Mouse (Mus musculus): ENCODE data around the gene Sctr. TPM values are rescaled to one million over a fixed set of nuclear protein-coding genes. Genes with fewer than 3 reads are reported as not detected.

Gene Sctr
- polyA plus RNA-seq, 1 experiment from 2014 or later, result 0.75 TPM

GRCm38 (mm10) chr1:120034793-120035192 lies 28.1 kb downstream of the Sctr start:
- no peaks in the 10 kb centered on the region for H3K36me3 ChIP-seq (replicated peaks)
- no peak overlapping the region for H3K9ac ChIP-seq
- no peaks in the 10 kb centered on the region for H3K9me3 ChIP-seq
- WGBS, result 58% methylated on average over 1 of the region's 1 CpGs
- H3K4me1 ChIP-seq, result no peaks in the 10 kb centered on the region
- H3K4me3 ChIP-seq, result no peak overlapping the region
- no peak overlapping the region for H3K4me2 ChIP-seq
- no peaks in the 10 kb centered on the region for H3K27me3 ChIP-seq (replicated peaks)
- ATAC-seq (replicated peaks), result no peak
- no peak overlapping the region for H3K27ac ChIP-seq

DNA sequence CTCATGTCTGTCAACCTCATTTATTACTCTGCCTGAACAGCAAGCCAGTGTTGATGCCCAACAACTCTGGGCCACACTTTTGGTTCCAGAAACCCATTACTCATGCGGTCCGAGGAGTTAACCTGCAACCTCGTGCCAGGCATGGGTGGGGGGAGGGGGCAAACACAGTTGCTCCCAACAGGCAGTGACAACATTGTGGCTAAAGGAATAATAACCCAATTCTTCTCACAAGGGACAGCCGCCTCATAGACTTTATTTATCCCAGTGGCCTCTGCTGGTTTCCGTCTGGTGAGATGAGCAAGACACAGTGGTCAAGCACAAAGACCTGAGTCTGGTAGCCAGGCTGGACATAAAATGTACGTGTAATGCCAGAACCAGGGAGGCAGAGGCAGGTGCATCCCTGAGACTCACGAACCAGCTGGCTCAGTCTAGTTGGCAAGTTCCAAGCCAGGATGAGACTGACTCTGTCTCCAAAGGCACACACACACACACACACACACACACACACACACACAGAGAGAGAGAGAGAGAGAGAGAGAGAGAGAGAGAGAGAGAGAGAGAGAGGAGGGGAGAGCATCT lies 28.9 kb downstream of the Sctr start:
- Histone ChIP-seq H3K4me3 (no peak overlapping the region), H3K4me2 (no peak overlapping the region), H3K9me3 (no peaks in the 10 kb centered on the region), H3K27me3 (replicated peaks) (no peaks in the 10 kb centered on the region), H3K4me1 (no peaks in the 10 kb centered on the region), H3K36me3 (replicated peaks) (no peaks in the 10 kb centered on the region), H3K9ac (no peak overlapping the region), H3K27ac (no peak overlapping the region)
- WGBS, result 80% methylated on average over 7 of the region's 7 CpGs
- ATAC-seq (replicated peaks), result no peak

DNA sequence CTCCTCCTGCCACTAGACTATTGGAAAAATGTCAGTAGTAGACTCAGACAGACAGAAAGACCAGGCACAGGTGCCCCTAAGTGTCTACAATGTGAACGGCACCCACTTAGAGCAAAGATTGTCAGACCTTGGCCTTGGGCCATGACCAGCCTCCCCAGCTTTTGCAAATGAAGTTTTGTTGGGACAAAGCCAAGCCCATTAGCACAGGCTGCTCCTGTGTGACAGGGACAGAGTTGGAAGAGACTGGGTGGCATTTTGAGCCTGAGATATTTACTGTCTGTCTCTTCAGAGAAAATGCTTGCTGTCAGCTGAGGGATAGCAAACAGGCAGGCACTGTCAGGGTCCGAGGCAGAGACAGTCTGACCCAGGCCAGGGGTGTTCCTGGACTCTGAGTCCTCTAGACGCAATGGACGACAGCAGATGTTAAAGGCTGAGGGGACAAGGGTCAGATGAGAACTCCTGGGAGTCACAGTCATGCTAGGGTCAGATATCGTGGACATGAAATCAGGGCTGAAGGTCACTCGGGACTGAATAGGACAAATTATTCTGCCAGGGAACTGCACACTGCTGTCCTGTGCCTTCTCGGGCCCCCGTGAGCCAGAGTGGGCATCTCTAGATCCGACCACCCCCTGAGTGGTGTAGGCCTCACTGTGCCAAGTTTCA lies 30.5 kb downstream of the Sctr start:
- no peak overlapping the region for H3K4me2 ChIP-seq
- no peaks in the 10 kb centered on the region for H3K27me3 ChIP-seq (replicated peaks)
- H3K9ac ChIP-seq, result no peak overlapping the region
- WGBS, result 78% methylated on average over 9 of the region's 9 CpGs
- no peaks in the 10 kb centered on the region for H3K4me1 ChIP-seq
- no peak for ATAC-seq (replicated peaks)
- no peak overlapping the region for H3K4me3 ChIP-seq
- H3K27ac ChIP-seq, result no peak overlapping the region
- H3K36me3 ChIP-seq (replicated peaks), result no peaks in the 10 kb centered on the region
- no peaks in the 10 kb centered on the region for H3K9me3 ChIP-seq

GRCm38 (mm10) chr1:120038594-120038993 lies 31.9 kb downstream of the Sctr start:
- no peak overlapping the region for H3K9ac ChIP-seq
- H3K9me3 ChIP-seq, result no peaks in the 10 kb centered on the region
- H3K4me2 ChIP-seq, result no peak overlapping the region
- H3K36me3 ChIP-seq (replicated peaks), result no peaks in the 10 kb centered on the region
- no peak overlapping the region for H3K4me3 ChIP-seq
- WGBS, result 82% methylated on average over 9 of the region's 9 CpGs
- no peak overlapping the region for H3K27ac ChIP-seq
- ATAC-seq (replicated peaks), result no peak
- H3K4me1 ChIP-seq, result no peaks in the 10 kb centered on the region
- H3K27me3 ChIP-seq (replicated peaks), result no peaks in the 10 kb centered on the region

DNA sequence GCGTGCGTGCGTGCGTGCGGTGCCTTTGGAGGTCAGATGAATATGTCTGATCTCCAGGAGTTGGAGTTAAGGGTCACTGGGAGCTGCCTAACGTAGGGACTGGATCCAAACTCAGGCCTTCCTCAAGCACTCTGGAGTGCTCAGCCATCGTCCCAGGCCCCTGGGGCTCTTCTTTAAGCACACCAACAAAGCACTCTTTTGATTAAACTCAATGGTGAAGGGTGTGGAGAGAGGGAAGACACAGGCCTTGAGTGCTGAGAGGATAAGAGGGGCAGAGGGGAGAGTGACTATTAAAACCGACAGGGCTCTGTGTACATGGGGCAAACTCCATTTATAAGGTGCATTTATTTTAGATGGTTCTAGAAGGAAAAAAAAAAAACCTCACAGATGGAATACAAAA lies 35.7 kb downstream of the Sctr start:
- no peak for ATAC-seq (replicated peaks)

DNA sequence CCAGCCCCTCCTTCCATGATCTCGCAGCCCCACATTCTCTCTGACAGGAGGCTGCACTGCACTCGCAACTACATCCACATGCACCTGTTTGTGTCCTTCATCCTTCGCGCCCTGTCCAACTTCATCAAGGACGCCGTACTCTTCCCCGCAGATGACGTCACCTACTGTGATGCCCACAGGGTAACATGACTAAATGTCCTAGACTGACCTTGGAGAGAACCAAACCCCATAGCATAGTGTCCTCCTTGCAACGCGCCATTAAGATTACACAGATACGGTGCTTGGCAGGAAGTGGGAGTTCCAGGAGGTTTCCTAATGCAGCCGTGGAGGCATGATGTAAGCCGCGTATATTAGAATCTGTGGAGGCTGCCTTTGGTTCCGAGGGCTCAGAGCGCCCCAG lies 37.9 kb downstream of the Sctr start:
- H3K4me1 ChIP-seq, result no peaks in the 10 kb centered on the region
- no peaks in the 10 kb centered on the region for H3K27me3 ChIP-seq (replicated peaks)
- H3K4me2 ChIP-seq, result no peak overlapping the region
- WGBS, result 93% methylated on average over 16 of the region's 16 CpGs
- no peak overlapping the region for H3K4me3 ChIP-seq
- H3K9ac ChIP-seq, result no peak overlapping the region
- no peaks in the 10 kb centered on the region for H3K36me3 ChIP-seq (replicated peaks)
- H3K9me3 ChIP-seq, result no peaks in the 10 kb centered on the region
- no peak overlapping the region for H3K27ac ChIP-seq
- ATAC-seq (replicated peaks), result no peak

More for the DNA sequence above, 35.7 kb downstream of the Sctr start:
- Histone ChIP-seq H3K9me3 (no peaks in the 10 kb centered on the region), H3K4me3 (no peak overlapping the region), H3K27ac (no peak overlapping the region), H3K27me3 (replicated peaks) (no peaks in the 10 kb centered on the region), H3K4me1 (no peaks in the 10 kb centered on the region), H3K4me2 (no peak overlapping the region), H3K9ac (no peak overlapping the region), H3K36me3 (replicated peaks) (no peaks in the 10 kb centered on the region)
- 69% methylated on average over 8 of the region's 8 CpGs for WGBS

GRCm38 (mm10) chr1:120047325-120047724 lies 40.6 kb downstream of the Sctr start:
- Histone ChIP-seq H3K4me2 (no peak overlapping the region), H3K9me3 (no peaks in the 10 kb centered on the region), H3K4me3 (no peak overlapping the region), H3K27ac (no peak overlapping the region), H3K36me3 (replicated peaks) (no peaks in the 10 kb centered on the region), H3K27me3 (replicated peaks) (0 out of 2 replicates have a peak, but pooled peaks cover 2% of the 10 kb centered on the region), H3K9ac (no peak overlapping the region), H3K4me1 (no peaks in the 10 kb centered on the region)
- ATAC-seq (replicated peaks), result no peak

DNA sequence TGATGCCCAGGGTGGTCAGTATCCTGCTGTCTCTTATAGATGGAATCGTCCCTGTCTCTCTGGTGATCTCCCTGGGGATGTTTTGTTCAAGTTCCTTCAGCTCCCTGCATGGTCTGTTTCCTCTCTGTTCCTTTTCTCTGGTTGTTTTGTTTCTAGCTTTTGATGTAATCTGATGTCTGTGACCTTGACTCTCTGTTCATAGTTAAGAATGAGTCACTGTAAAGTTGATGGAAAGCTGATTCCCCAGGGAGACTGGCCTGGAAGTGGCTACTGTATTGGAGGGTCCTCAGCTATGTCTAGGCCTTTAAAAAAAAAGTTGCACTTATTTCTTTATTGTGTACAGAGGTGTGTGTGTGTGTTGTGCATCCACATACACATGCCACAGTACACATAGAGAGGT lies 44.4 kb downstream of the Sctr start:
- no peak for ATAC-seq (replicated peaks)
- Histone ChIP-seq H3K9ac (no peak overlapping the region), H3K4me2 (no peak overlapping the region), H3K36me3 (replicated peaks) (no peaks in the 10 kb centered on the region), H3K9me3 (no peaks in the 10 kb centered on the region), H3K4me3 (no peak overlapping the region), H3K27ac (no peak overlapping the region), H3K4me1 (no peaks in the 10 kb centered on the region), H3K27me3 (replicated peaks) (0 out of 2 replicates have a peak, but pooled peaks cover 3% of the 10 kb centered on the region)
- WGBS, result 19% methylated on average over 1 of the region's 1 CpGs

GRCm38 (mm10) chr1:120054997-120055396 lies 48.3 kb downstream of the Sctr start:
- H3K4me2 ChIP-seq, result no peak overlapping the region
- no peak overlapping the region for H3K9ac ChIP-seq
- ATAC-seq (replicated peaks), result no peak
- no peak overlapping the region for H3K27ac ChIP-seq
- no peak overlapping the region for H3K4me3 ChIP-seq
- H3K9me3 ChIP-seq, result no peaks in the 10 kb centered on the region
- H3K4me1 ChIP-seq, result no peaks in the 10 kb centered on the region
- H3K36me3 ChIP-seq (replicated peaks), result no peaks in the 10 kb centered on the region
- 0 out of 2 replicates have a peak, but pooled peaks cover 3% of the 10 kb centered on the region for H3K27me3 ChIP-seq (replicated peaks)
- WGBS, result 91% methylated on average over 6 of the region's 6 CpGs

- H3K4me1 ChIP-seq, result no peaks in the 10 kb centered on the region
- H3K9me3 ChIP-seq, result no peaks in the 10 kb centered on the region
- 0 out of 2 replicates have a peak, but pooled peaks cover 3% of the 10 kb centered on the region for H3K27me3 ChIP-seq (replicated peaks)
- H3K36me3 ChIP-seq (replicated peaks), result no peaks in the 10 kb centered on the region
- no peak for ATAC-seq (replicated peaks)
- no peak overlapping the region for H3K4me2 ChIP-seq
- H3K4me3 ChIP-seq, result no peak overlapping the region
- H3K27ac ChIP-seq, result no peak overlapping the region
- H3K9ac ChIP-seq, result no peak overlapping the region
- WGBS, result 84% methylated on average over 6 of the region's 6 CpGs
Measured at GRCm38 (mm10) chr1:120055475-120055874, 48.8 kb downstream of the Sctr start.

GRCm38 (mm10) chr1:120056236-120056635 lies 49.5 kb downstream of the Sctr start:
- H3K36me3 ChIP-seq (replicated peaks), result no peaks in the 10 kb centered on the region
- WGBS, result 60% methylated on average over 7 of the region's 7 CpGs
- H3K9me3 ChIP-seq, result no peaks in the 10 kb centered on the region
- H3K27me3 ChIP-seq (replicated peaks), result 0 out of 2 replicates have a peak, but pooled peaks cover 3% of the 10 kb centered on the region
- no peak overlapping the region for H3K27ac ChIP-seq
- H3K4me3 ChIP-seq, result no peak overlapping the region
- no peak for ATAC-seq (replicated peaks)
- H3K9ac ChIP-seq, result no peak overlapping the region
- H3K4me1 ChIP-seq, result no peaks in the 10 kb centered on the region
- H3K4me2 ChIP-seq, result no peak overlapping the region

DNA sequence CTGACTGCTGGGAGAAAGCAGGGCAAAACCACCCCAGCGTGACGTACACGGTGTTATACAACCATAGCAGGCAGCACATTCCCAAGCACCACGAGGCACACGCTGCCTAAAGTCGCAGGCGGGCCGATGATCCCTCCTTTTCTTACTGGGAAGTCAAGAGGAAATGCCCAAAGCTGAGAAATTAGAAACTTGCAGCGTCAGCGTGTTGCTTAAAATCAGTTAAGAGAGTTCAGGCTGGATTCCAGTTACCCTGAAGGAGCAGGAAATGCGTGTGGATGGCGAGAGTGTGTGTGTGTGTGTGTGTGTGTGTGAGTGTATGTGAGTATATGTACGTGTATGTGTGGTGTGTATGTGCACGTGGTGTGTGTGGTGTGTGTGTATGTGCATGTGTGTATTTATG lies 50.4 kb downstream of the Sctr start:
- Histone ChIP-seq H3K9me3 (no peaks in the 10 kb centered on the region), H3K27me3 (replicated peaks) (0 out of 2 replicates have a peak, but pooled peaks cover 3% of the 10 kb centered on the region), H3K4me1 (no peaks in the 10 kb centered on the region), H3K4me2 (no peak overlapping the region), H3K36me3 (replicated peaks) (no peaks in the 10 kb centered on the region), H3K4me3 (no peak overlapping the region), H3K9ac (no peak overlapping the region), H3K27ac (no peak overlapping the region)
- no peak for ATAC-seq (replicated peaks)
- WGBS, result 77% methylated on average over 14 of the region's 14 CpGs
